Comparison of ENCODE assay signal across 8 mouse cellular contexts in genomic region chr10:93291352-93291751, GRCm38 (mm10). TPM values are rescaled to one million over a fixed set of nuclear protein-coding genes. Genes with fewer than 3 reads are reported as not detected.
DNase-seq lines count a peak whose midpoint lies in the region; ATAC-seq lines count a peak whose summit lies in the region.

No protein-coding gene starts in this region.

- DNase-seq in hindbrain, embryonic 11.5 days (ENCODE audit: low spot score): peak; percentile 73
- DNase-seq in ZHBTc4 (ENCODE audit: low read depth, low spot score): peak; percentile 89
- peak; percentile 75 for DNase-seq in embryo, embryonic 10.5 days (ENCODE audit: low spot score)
- DNase-seq in left cerebral cortex, adult 8-10 months (ENCODE audit: low spot score in 2 of 2): no peak

- H3K36me3 ChIP-seq in hindbrain, embryonic 11.5 days (ENCODE audit: control insufficient read depth, insufficient read depth, low read length): no peaks in the 10 kb centered on the region
- no peaks in the 10 kb centered on the region for H3K36me3 ChIP-seq in hindbrain, embryonic 13.5 days
- H3K36me3 ChIP-seq in heart, embryonic 16.5 days (ENCODE audit: control insufficient read depth, insufficient read depth): no peaks in the 10 kb centered on the region
- H3K36me3 ChIP-seq in limb, embryonic 13.5 days: peaks cover 16% of the 10 kb centered on the region
- no peaks in the 10 kb centered on the region for H3K36me3 ChIP-seq in neural tube, embryonic 12.5 days

- ATAC-seq in hindbrain, embryonic 11.5 days (ENCODE audit: low FRiP score): 0 out of 2 replicates have a peak, but pooled peaks have one; percentile 25
- no peak; the same call in 1 of the 2 replicates for ATAC-seq in hindbrain, embryonic 13.5 days (ENCODE audit: low FRiP score)
- peak; percentile 56; the same call in 1 of the 2 replicates for ATAC-seq in heart, embryonic 16.5 days (replicated peaks; ENCODE audit: extremely low read depth, insufficient read depth, low FRiP score)
- ATAC-seq in limb, embryonic 13.5 days (ENCODE audit: low FRiP score, low read depth): 0 out of 2 replicates have a peak, but pooled peaks have one; percentile 18
- ATAC-seq in neural tube, embryonic 12.5 days (ENCODE audit: low FRiP score, low read depth): peak; percentile 44; the same call in 1 of the 2 replicates

- H3K9ac ChIP-seq in hindbrain, embryonic 11.5 days (ENCODE audit: low read depth, low read length): no peak overlapping the region
- no peak overlapping the region for H3K9ac ChIP-seq in hindbrain, embryonic 13.5 days
- H3K9ac ChIP-seq in heart, embryonic 16.5 days (ENCODE audit: low read length): peak overlapping the region; percentile 28; the same call in 1 of the 2 replicates
- H3K9ac ChIP-seq in limb, embryonic 13.5 days: no peak overlapping the region
- no peak overlapping the region for H3K9ac ChIP-seq in neural tube, embryonic 12.5 days

- H3K27me3 ChIP-seq in hindbrain, embryonic 11.5 days (ENCODE audit: control insufficient read depth, insufficient read depth, low read length): no peaks in the 10 kb centered on the region
- H3K27me3 ChIP-seq in hindbrain, embryonic 13.5 days: no peaks in the 10 kb centered on the region
- no peaks in the 10 kb centered on the region for H3K27me3 ChIP-seq in heart, embryonic 16.5 days (ENCODE audit: control insufficient read depth, insufficient read depth, low read length)
- no peaks in the 10 kb centered on the region for H3K27me3 ChIP-seq in limb, embryonic 13.5 days
- no peaks in the 10 kb centered on the region for H3K27me3 ChIP-seq in neural tube, embryonic 12.5 days (replicated peaks)

- H3K9me3 ChIP-seq in hindbrain, embryonic 11.5 days (ENCODE audit: control insufficient read depth, low read length): no peaks in the 10 kb centered on the region
- H3K9me3 ChIP-seq in hindbrain, embryonic 13.5 days: no peaks in the 10 kb centered on the region
- H3K9me3 ChIP-seq in heart, embryonic 16.5 days (replicated peaks; ENCODE audit: control insufficient read depth, low read length): no peaks in the 10 kb centered on the region
- no peaks in the 10 kb centered on the region for H3K9me3 ChIP-seq in limb, embryonic 13.5 days
- H3K9me3 ChIP-seq in neural tube, embryonic 12.5 days: no peaks in the 10 kb centered on the region

- WGBS in hindbrain, embryonic 11.5 days: 32% methylated on average over 7 of the region's 7 CpGs
- WGBS in hindbrain, embryonic 13.5 days: 36% methylated on average over 7 of the region's 7 CpGs
- 24% methylated on average over 7 of the region's 7 CpGs for WGBS in heart, embryonic 16.5 days
- WGBS in limb, embryonic 13.5 days: 44% methylated on average over 7 of the region's 7 CpGs
- 38% methylated on average over 7 of the region's 7 CpGs for WGBS in neural tube, embryonic 12.5 days

- H3K27ac ChIP-seq in hindbrain, embryonic 11.5 days (ENCODE audit: low read depth, low read length): no peak overlapping the region
- H3K27ac ChIP-seq in hindbrain, embryonic 13.5 days: no peak overlapping the region
- peak overlapping the region; percentile 61 for H3K27ac ChIP-seq in heart, embryonic 16.5 days (ENCODE audit: low read length)
- no peak overlapping the region for H3K27ac ChIP-seq in limb, embryonic 13.5 days
- H3K27ac ChIP-seq in neural tube, embryonic 12.5 days: no peak overlapping the region

- H3K4me1 ChIP-seq in hindbrain, embryonic 11.5 days (replicated peaks; ENCODE audit: control insufficient read depth, insufficient read depth, low read length): no peaks in the 10 kb centered on the region
- H3K4me1 ChIP-seq in hindbrain, embryonic 13.5 days (replicated peaks): peaks cover 6% of the 10 kb centered on the region; the same call in 1 of the 2 replicates
- peaks cover 50% of the 10 kb centered on the region for H3K4me1 ChIP-seq in heart, embryonic 16.5 days (ENCODE audit: control insufficient read depth, insufficient read depth, low read length)
- peaks cover 53% of the 10 kb centered on the region for H3K4me1 ChIP-seq in limb, embryonic 13.5 days
- H3K4me1 ChIP-seq in neural tube, embryonic 12.5 days: no peaks in the 10 kb centered on the region

- H3K4me2 ChIP-seq in hindbrain, embryonic 11.5 days (replicated peaks; ENCODE audit: low read depth, low read length): no peak overlapping the region
- H3K4me2 ChIP-seq in hindbrain, embryonic 13.5 days: no peak overlapping the region
- H3K4me2 ChIP-seq in heart, embryonic 16.5 days (ENCODE audit: low read depth, low read length): peak overlapping the region; percentile 45
- H3K4me2 ChIP-seq in limb, embryonic 13.5 days (replicated peaks): no peak overlapping the region
- no peak overlapping the region for H3K4me2 ChIP-seq in neural tube, embryonic 12.5 days (replicated peaks)

- H3K4me3 ChIP-seq in hindbrain, embryonic 11.5 days (ENCODE audit: low read depth, low read length): no peak overlapping the region
- no peak overlapping the region for H3K4me3 ChIP-seq in hindbrain, embryonic 13.5 days
- no peak overlapping the region for H3K4me3 ChIP-seq in heart, embryonic 16.5 days (ENCODE audit: low read length)
- H3K4me3 ChIP-seq in limb, embryonic 13.5 days: no peak overlapping the region
- no peak overlapping the region for H3K4me3 ChIP-seq in neural tube, embryonic 12.5 days

RNA-seq across cellular contexts. Expression of gene Elk3, which starts 19.6 kb away (rescaled TPM):
- 16.0 and 22.8 TPM in 2 replicates for polyA plus RNA-seq in hindbrain, embryonic 11.5 days (2014; fragmentation: Nextera tagmentation; extraction: Ambion mirVana)
- 10.4 and 13.0 TPM in 2 replicates for polyA plus RNA-seq in hindbrain, embryonic 13.5 days (2015; fragmentation: Nextera tagmentation; extraction: Ambion mirVana)
- 29.3 and 34.2 TPM in 2 replicates for polyA plus RNA-seq in heart, embryonic 16.5 days (2015; fragmentation: Nextera tagmentation; extraction: Ambion mirVana)
- polyA plus RNA-seq in limb, embryonic 13.5 days (2015; fragmentation: Nextera tagmentation; extraction: Ambion mirVana): 48.6 and 49.2 TPM in 2 replicates
- 18.9 and 21.3 TPM in 2 replicates for polyA plus RNA-seq in neural tube, embryonic 12.5 days (2016; fragmentation: Nextera tagmentation; extraction: Ambion mirVana)
- total RNA-seq in left cerebral cortex, adult 8-10 months (2022): 10 to 100 TPM in 2 of 4 experiments, 1 to 10 TPM in 2; 7.4 to 12.3 (median 9.6) TPM

Comparison
In these comparisons a context has a peak if more than half of its experiments do, and no peak if none do; other contexts are left out.
1. DNase-seq: peak in hindbrain, embryonic 11.5 days (single experiment), ZHBTc4 (single experiment) and embryo, embryonic 10.5 days (single experiment); none in left cerebral cortex, adult 8-10 months (0 of 2).